Mouse (Mus musculus): ENCODE data around the gene Dgkh.

Gene Dgkh

GRCm38 (mm10) chr14:78716035-78716434 lies 16.5 kb downstream of the Dgkh start:
- no peak for DNase-seq

- no peak for DNase-seq
Observed at GRCm38 (mm10) chr14:78712565-78713148, 19.9 kb downstream of the Dgkh start.

- no peak for DNase-seq
Observed at GRCm38 (mm10) chr14:78710647-78711046, 21.9 kb downstream of the Dgkh start.

GRCm38 (mm10) chr14:78705616-78706015 lies 27.0 kb downstream of the Dgkh start:
- no peak for DNase-seq

- no peak for DNase-seq
Observed at GRCm38 (mm10) chr14:78703989-78704388, 28.6 kb downstream of the Dgkh start.

GRCm38 (mm10) chr14:78703361-78703760 lies 29.2 kb downstream of the Dgkh start:
- no peak for DNase-seq

GRCm38 (mm10) chr14:78702048-78702447 lies 30.5 kb downstream of the Dgkh start:
- no peak for DNase-seq

- DNase-seq, result no peak
Observed at GRCm38 (mm10) chr14:78701501-78701900, 31.1 kb downstream of the Dgkh start.

GRCm38 (mm10) chr14:78701087-78701486 lies 31.5 kb downstream of the Dgkh start:
- no peak for DNase-seq

- no peak for DNase-seq
Observed at GRCm38 (mm10) chr14:78699634-78700033, 32.9 kb downstream of the Dgkh start.

- no peak for DNase-seq
Observed at GRCm38 (mm10) chr14:78699196-78699595, 33.4 kb downstream of the Dgkh start.

- no peak for DNase-seq
Observed at GRCm38 (mm10) chr14:78694121-78694520, 38.5 kb downstream of the Dgkh start.

- no peak for DNase-seq
Observed at GRCm38 (mm10) chr14:78692602-78693001, 40.0 kb downstream of the Dgkh start.

GRCm38 (mm10) chr14:78691926-78692487 lies 40.6 kb downstream of the Dgkh start:
- no peak for DNase-seq

- no peak for DNase-seq
Observed at GRCm38 (mm10) chr14:78690883-78691282, 41.7 kb downstream of the Dgkh start.

GRCm38 (mm10) chr14:78690387-78690786 lies 42.2 kb downstream of the Dgkh start:
- DNase-seq, result no peak

GRCm38 (mm10) chr14:78689950-78690349 lies 42.6 kb downstream of the Dgkh start:
- DNase-seq, result no peak

- DNase-seq, result no peak
Observed at GRCm38 (mm10) chr14:78687716-78688115, 44.9 kb downstream of the Dgkh start.

GRCm38 (mm10) chr14:78686701-78687100 lies 45.9 kb downstream of the Dgkh start:
- DNase-seq, result no peak

- DNase-seq, result no peak
Observed at GRCm38 (mm10) chr14:78684171-78684570, 48.4 kb downstream of the Dgkh start.

GRCm38 (mm10) chr14:78678981-78679380 lies 53.6 kb downstream of the Dgkh start:
- DNase-seq, result no peak

- DNase-seq, result no peak
Observed at GRCm38 (mm10) chr14:78677852-78678588, 54.6 kb downstream of the Dgkh start.

- DNase-seq, result no peak
Observed at GRCm38 (mm10) chr14:78676457-78676856, 56.1 kb downstream of the Dgkh start.

GRCm38 (mm10) chr14:78674606-78675005 lies 58.0 kb downstream of the Dgkh start:
- DNase-seq, result no peak
